Mouse (Mus musculus): ENCODE measurements around the gene Mylk3. TPM values are rescaled to one million over a fixed set of nuclear protein-coding genes. Genes with fewer than 3 reads are reported as not detected.

Mylk3 gene
- polyA plus RNA-seq, 1 experiment from 2014 or later: 0.37 TPM

Other genes with a start within 250 kb of the Mylk3 start
- not detected in 2 replicates for gene Cks1brt, start 234.4 kb downstream of the Mylk3 start, polyA plus RNA-seq (2014; fragmentation: Nextera tagmentation; extraction: Ambion mirVana)
- not detected in 2 replicates for gene Olfr371, start 160.4 kb downstream of the Mylk3 start, polyA plus RNA-seq (2014; fragmentation: Nextera tagmentation; extraction: Ambion mirVana)
- gene Orc6, start 86.7 kb downstream of the Mylk3 start, polyA plus RNA-seq (2014; fragmentation: Nextera tagmentation; extraction: Ambion mirVana): 76.4 and 78.8 TPM in 2 replicates
- 183 and 196 TPM in 2 replicates for gene Vps35, start 86.5 kb downstream of the Mylk3 start, polyA plus RNA-seq (2014; fragmentation: Nextera tagmentation; extraction: Ambion mirVana)
- 35.9 and 42.7 TPM in 2 replicates for gene 4921524J17Rik, start 46.5 kb upstream of the Mylk3 start, polyA plus RNA-seq (2014; fragmentation: Nextera tagmentation; extraction: Ambion mirVana)
- gene Gpt2, start 106.2 kb upstream of the Mylk3 start, polyA plus RNA-seq (2014; fragmentation: Nextera tagmentation; extraction: Ambion mirVana): 65.2 and 67.7 TPM in 2 replicates
- 167 and 200 TPM in 2 replicates for gene Dnaja2, start 169.0 kb upstream of the Mylk3 start, polyA plus RNA-seq (2014; fragmentation: Nextera tagmentation; extraction: Ambion mirVana)